Mouse (Mus musculus) MEL (cell line): ENCODE measurements around the gene Eef2.

Source experiments
- CHD1 ChIP-seq: IDR thresholded peaks from 2 replicates; pipeline ENCODE4 v1.6.1; 2012; ENCODE audit warnings: low read depth, mild to moderate bottlenecking, inconsistent platforms, low read length, improper control_type of control experiment
- CHD2 ChIP-seq: IDR thresholded peaks from 2 replicates; pipeline ENCODE4 v1.6.1; 2011; ENCODE audit warnings: low read length, improper control_type of control experiment
- CTCF ChIP-seq, 3 experiments: IDR thresholded peaks in 2 of 3; conservative IDR thresholded peaks in 1 of 3; 2 replicates each; pipeline ENCODE4 v1.5.1; 2011 to 2012; ENCODE audit warnings: low read length in 3 of 3, low read depth in 2 of 3, mild to moderate bottlenecking in 2 of 3, improper control_type of control experiment in 1 of 3, inconsistent platforms in 1 of 3, mixed read lengths in 1 of 3, moderate library complexity in 1 of 3; ENCODE audit not compliant: control insufficient read depth in 1 of 3, insufficient read depth in 1 of 3, poor library complexity in 1 of 3, severe bottlenecking in 1 of 3
- ELF1 ChIP-seq: IDR thresholded peaks from 2 replicates; pipeline ENCODE4 v1.6.1; 2014; ENCODE audit warnings: low read depth, mild to moderate bottlenecking, inconsistent platforms, low read length, improper control_type of control experiment, moderate library complexity
- EP300 ChIP-seq, 2 experiments: IDR thresholded peaks; 2 replicates each; pipeline ENCODE4 v1.6.1; 2011; ENCODE audit warnings: improper control_type of control experiment in 2 of 2, low read length in 2 of 2, low read depth in 1 of 2, mild to moderate bottlenecking in 1 of 2
- JUND ChIP-seq: IDR thresholded peaks from 2 replicates; pipeline ENCODE4 v1.6.1; 2011; ENCODE audit warnings: low read depth, mild to moderate bottlenecking, improper control_type of control experiment, low read length
- KAT2A ChIP-seq: conservative IDR thresholded peaks from 2 replicates; pipeline ENCODE4 v1.6.1; 2012; ENCODE audit warnings: low read depth, low read length, improper control_type of control experiment, inconsistent platforms
- NELFE ChIP-seq: IDR thresholded peaks from 2 replicates; pipeline ENCODE4 v1.6.1; 2011; ENCODE audit warnings: low read depth, low read length, improper control_type of control experiment
- POLR2A ChIP-seq, 2 experiments: IDR thresholded peaks; 2 replicates each; pipeline ENCODE4 v1.6.1; 2011 to 2012; ENCODE audit warnings: low read length in 2 of 2, mild to moderate bottlenecking in 2 of 2, control low read depth in 1 of 2, improper control_type of control experiment in 1 of 2, low read depth in 1 of 2, moderate library complexity in 1 of 2; ENCODE audit not compliant: control insufficient read depth in 1 of 2, insufficient read depth in 1 of 2, poor library complexity in 1 of 2
- POLR2AphosphoS2 ChIP-seq: IDR thresholded peaks from 2 replicates; pipeline ENCODE4 v1.6.1; 2011; ENCODE audit warnings: low read length, improper control_type of control experiment
- SIN3A ChIP-seq: IDR thresholded peaks from 2 replicates; pipeline ENCODE4 v1.6.1; 2012; ENCODE audit warnings: low read length, improper control_type of control experiment, inconsistent platforms
- SMC3 ChIP-seq: IDR thresholded peaks from 2 replicates; pipeline ENCODE4 v1.6.1; 2011; ENCODE audit warnings: low read depth, low read length, improper control_type of control experiment

DNA sequence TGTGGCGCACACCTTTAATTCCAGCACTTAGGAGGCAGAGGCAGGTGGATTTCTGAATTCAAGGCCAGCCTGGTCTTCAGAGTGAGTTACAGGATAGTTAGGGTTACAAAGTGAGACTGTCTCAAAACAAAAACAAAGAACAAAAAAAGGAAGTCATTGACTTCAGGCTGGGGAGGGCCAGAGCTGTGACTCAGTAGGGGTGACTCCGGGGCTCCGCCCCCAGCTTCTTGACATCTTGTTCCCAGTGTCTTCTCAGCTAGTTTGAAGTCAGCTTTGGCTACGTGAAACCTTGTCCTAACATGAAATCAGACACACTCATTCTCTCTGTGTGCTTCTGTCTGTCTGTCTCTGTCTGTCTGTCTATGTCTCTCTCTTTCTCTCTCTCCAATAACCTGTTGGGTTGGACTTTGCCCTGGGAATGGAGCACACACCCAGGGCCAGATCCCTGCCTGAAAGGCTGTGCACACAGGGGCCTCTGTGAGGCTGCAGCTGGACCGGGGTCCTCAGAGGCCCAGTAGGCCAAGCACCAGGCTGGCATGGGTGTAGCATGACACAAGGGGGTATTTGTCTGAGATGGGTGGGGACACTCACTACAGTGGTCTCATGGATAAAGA lies 45.1 kb downstream of the Eef2 start:
- TF ChIP-seq EP300 (IDR thresholded peaks at IDR 0.05; ENCODE audit: low read depth in 1 of 2, low read length in 2 of 2) (no peak), JUND (no peak), CTCF (IDR thresholded peaks at IDR 0.05 in 2 of 3, conservative IDR thresholded peaks at IDR 0.05 in 1 of 3; ENCODE audit: control insufficient read depth in 1 of 3, insufficient read depth in 1 of 3, low read depth in 2 of 3, low read length in 3 of 3, poor library complexity in 1 of 3, severe bottlenecking in 1 of 3) (no peak), KAT2A (no peak), SMC3 (no peak), POLR2A (IDR thresholded peaks at IDR 0.05; ENCODE audit: control insufficient read depth in 1 of 2, insufficient read depth in 1 of 2, low read depth in 1 of 2, low read length in 2 of 2, poor library complexity in 1 of 2) (no peak), SIN3A (peak; percentile 46; the same call in 1 of the 2 replicates), CHD1 (no peak), ELF1 (no peak), POLR2AphosphoS2 (no peak), CHD2 (no peak), NELFE (no peak)
